Mouse (Mus musculus) myocyte (in vitro differentiated cells): ENCODE data around the gene Prpf40a. TPM values are rescaled to one million over a fixed set of nuclear protein-coding genes. Genes with fewer than 3 reads are reported as not detected.

ENCODE experiments used
- H3K27me3 ChIP-seq: one replicate; pipeline ENCODE4 v1.6.1; 2011; ENCODE audit not compliant: control insufficient read depth, insufficient read depth, insufficient read length
- H3K36me3 ChIP-seq: one replicate; pipeline ENCODE4 v1.6.1; 2011; ENCODE audit not compliant: control insufficient read depth, insufficient read depth
- H3K4me2 ChIP-seq: one replicate; pipeline ENCODE4 v1.6.1; 2011; ENCODE audit warnings: low read depth, control low read depth
- H3K4me3 ChIP-seq: one replicate; pipeline ENCODE4 v1.5.1; 2011; ENCODE audit warnings: mild to moderate bottlenecking, control low read depth, moderate library complexity
- H3K79me2 ChIP-seq: one replicate; pipeline ENCODE4 v1.6.1; 2011; ENCODE audit not compliant: control insufficient read depth, insufficient read depth
- H3ac ChIP-seq: one replicate; pipeline ENCODE4 v1.6.1; 2011; ENCODE audit not compliant: control insufficient read depth, insufficient read length
- CEBPB ChIP-seq: IDR thresholded peaks from 2 replicates; pipeline ENCODE4 v1.6.1; 2011; ENCODE audit warnings: mild to moderate bottlenecking, moderate library complexity; ENCODE audit not compliant: poor library complexity, insufficient read depth, severe bottlenecking
- E2F4 ChIP-seq: IDR thresholded peaks from one replicate; pipeline ENCODE4 v1.6.1; 2011; ENCODE audit warnings: mild to moderate bottlenecking, control low read depth, moderate library complexity; ENCODE audit not compliant: insufficient read depth
- MAX ChIP-seq: IDR thresholded peaks from one replicate; pipeline ENCODE4 v1.6.1; 2011; ENCODE audit warnings: low read depth, mild to moderate bottlenecking, control low read depth
- MYOD1 ChIP-seq, 3 experiments: IDR thresholded peaks; one replicate each; pipeline ENCODE4 v1.6.1; 2011; ENCODE audit warnings: control low read depth in 2 of 3, low read depth in 2 of 3, mild to moderate bottlenecking in 2 of 3, moderate library complexity in 1 of 3; ENCODE audit not compliant: insufficient read length in 2 of 3, control insufficient read depth in 1 of 3
- MYOG ChIP-seq, 3 experiments: IDR thresholded peaks; one replicate each; pipeline ENCODE4 v1.6.1; 2011; ENCODE audit warnings: control low read depth in 2 of 3, low read depth in 2 of 3, mild to moderate bottlenecking in 2 of 3; ENCODE audit not compliant: insufficient read length in 2 of 3, control insufficient read depth in 1 of 3, insufficient read depth in 1 of 3
- POLR2A ChIP-seq: IDR thresholded peaks from one replicate; pipeline ENCODE4 v1.6.1; 2011; ENCODE audit warnings: low read depth, mild to moderate bottlenecking, control low read depth, moderate library complexity; ENCODE audit not compliant: insufficient read length
- POLR2AphosphoS2 ChIP-seq: IDR thresholded peaks from one replicate; pipeline ENCODE4 v1.6.1; 2011; ENCODE audit warnings: low read depth, control low read depth; ENCODE audit not compliant: insufficient read length
- REST ChIP-seq: IDR thresholded peaks from one replicate; pipeline ENCODE4 v1.6.1; 2011; ENCODE audit warnings: mild to moderate bottlenecking, control low read depth, moderate library complexity; ENCODE audit not compliant: insufficient read depth, insufficient read length
- SRF ChIP-seq: IDR thresholded peaks from one replicate; pipeline ENCODE4 v1.6.1; 2011; ENCODE audit warnings: low read depth; ENCODE audit not compliant: control insufficient read depth, insufficient read length
- TCF12 ChIP-seq: IDR thresholded peaks from one replicate; pipeline ENCODE4 v1.6.1; 2011; ENCODE audit warnings: mild to moderate bottlenecking, control low read depth; ENCODE audit not compliant: poor library complexity, insufficient read depth, severe bottlenecking
- TCF3 ChIP-seq: IDR thresholded peaks from one replicate; pipeline ENCODE4 v1.6.1; 2011; ENCODE audit warnings: low read depth, control low read depth; ENCODE audit not compliant: insufficient read length
- USF1 ChIP-seq: IDR thresholded peaks from one replicate; pipeline ENCODE4 v1.6.1; 2011; ENCODE audit warnings: low read depth, mild to moderate bottlenecking, control low read depth, moderate library complexity
- polyA plus RNA-seq: library from polyadenylated mRNA; unstranded; fragments of >200 nt; fragmentation: generic; extraction: Trizol; gene quantifications from one replicate; pipeline ENCODE4 v1.2.1, GENCODE M21; 2012; ENCODE audit warnings: missing spikeins

The Prpf40a gene
- polyA plus RNA-seq, 1 experiment, result 14.2 TPM

GRCm38 (mm10) chr2:53100093-53100492 lies 91.0 kb downstream of the Prpf40a start:
- TF ChIP-seq USF1 (no peak), MAX (no peak), SRF (no peak), POLR2AphosphoS2 (no peak), TCF12 (no peak), POLR2A (no peak), MYOD1 (IDR thresholded peaks at IDR 0.05; ENCODE audit: control insufficient read depth in 1 of 3, insufficient read length in 2 of 3, low read depth in 2 of 3) (no peak), CEBPB (no peak), TCF3 (no peak), E2F4 (no peak), MYOG (IDR thresholded peaks at IDR 0.05; ENCODE audit: control insufficient read depth in 1 of 3, insufficient read depth in 1 of 3, insufficient read length in 2 of 3, low read depth in 2 of 3) (no peak), REST (no peak)
- Histone ChIP-seq H3K4me2 (no peak overlapping the region), H3K36me3 (peaks cover 11% of the 10 kb centered on the region), H3K27me3 (no peaks in the 10 kb centered on the region), H3ac (no peak overlapping the region), H3K4me3 (no peak overlapping the region), H3K79me2 (no peaks in the 10 kb centered on the region)

GRCm38 (mm10) chr2:53095489-53095888 lies 95.6 kb downstream of the Prpf40a start:
- TF ChIP-seq USF1 (no peak), MYOG (IDR thresholded peaks at IDR 0.05; ENCODE audit: control insufficient read depth in 1 of 3, insufficient read depth in 1 of 3, insufficient read length in 2 of 3, low read depth in 2 of 3) (no peak), POLR2A (no peak), POLR2AphosphoS2 (no peak), CEBPB (no peak), MAX (no peak), REST (no peak), TCF12 (no peak), E2F4 (no peak), MYOD1 (IDR thresholded peaks at IDR 0.05; ENCODE audit: control insufficient read depth in 1 of 3, insufficient read length in 2 of 3, low read depth in 2 of 3) (no peak), SRF (no peak), TCF3 (no peak)
- H3K4me2 ChIP-seq, result no peak overlapping the region
- H3K4me3 ChIP-seq, result no peak overlapping the region
- H3K27me3 ChIP-seq, result no peaks in the 10 kb centered on the region
- H3K36me3 ChIP-seq, result no peaks in the 10 kb centered on the region
- H3ac ChIP-seq, result no peak overlapping the region
- no peaks in the 10 kb centered on the region for H3K79me2 ChIP-seq

- no peaks in the 10 kb centered on the region for H3K27me3 ChIP-seq
- H3K36me3 ChIP-seq, result no peaks in the 10 kb centered on the region
- H3K79me2 ChIP-seq, result no peaks in the 10 kb centered on the region
- TF ChIP-seq CEBPB, result no peak
- no peak for TF ChIP-seq MYOG (IDR thresholded peaks at IDR 0.05; ENCODE audit: control insufficient read depth in 1 of 3, insufficient read depth in 1 of 3, insufficient read length in 2 of 3, low read depth in 2 of 3)
- TF ChIP-seq MYOD1 (IDR thresholded peaks at IDR 0.05; ENCODE audit: control insufficient read depth in 1 of 3, insufficient read length in 2 of 3, low read depth in 2 of 3), result no peak
- no peak for TF ChIP-seq TCF12
- TF ChIP-seq POLR2AphosphoS2, result no peak
- TF ChIP-seq USF1, result no peak
- no peak overlapping the region for H3K4me2 ChIP-seq
- H3ac ChIP-seq, result no peak overlapping the region
- no peak overlapping the region for H3K4me3 ChIP-seq
These were observed 96.1 kb downstream of the Prpf40a start for GRCm38 (mm10) chr2:53095031-53095430.

- no peak overlapping the region for H3K4me2 ChIP-seq
- H3ac ChIP-seq, result no peak overlapping the region
- H3K36me3 ChIP-seq, result no peaks in the 10 kb centered on the region
- H3K27me3 ChIP-seq, result no peaks in the 10 kb centered on the region
- TF ChIP-seq USF1 (no peak), SRF (no peak), MAX (no peak), E2F4 (no peak), CEBPB (no peak), MYOG (IDR thresholded peaks at IDR 0.05; ENCODE audit: control insufficient read depth in 1 of 3, insufficient read depth in 1 of 3, insufficient read length in 2 of 3, low read depth in 2 of 3) (no peak), REST (no peak), TCF12 (no peak), POLR2A (no peak), TCF3 (no peak), MYOD1 (IDR thresholded peaks at IDR 0.05; ENCODE audit: control insufficient read depth in 1 of 3, insufficient read length in 2 of 3, low read depth in 2 of 3) (no peak), POLR2AphosphoS2 (no peak)
- no peak overlapping the region for H3K4me3 ChIP-seq
- no peaks in the 10 kb centered on the region for H3K79me2 ChIP-seq
These were observed 102.3 kb downstream of the Prpf40a start for GRCm38 (mm10) chr2:53088744-53089143.
